Mouse (Mus musculus): ENCODE data around the gene Ccnb2.
"Not testable (repeated sequence)": the region's sequence is repeated elsewhere in the genome, so short reads cannot be mapped to it uniquely, and the experiment has no call there.

Gene Ccnb2

DNA sequence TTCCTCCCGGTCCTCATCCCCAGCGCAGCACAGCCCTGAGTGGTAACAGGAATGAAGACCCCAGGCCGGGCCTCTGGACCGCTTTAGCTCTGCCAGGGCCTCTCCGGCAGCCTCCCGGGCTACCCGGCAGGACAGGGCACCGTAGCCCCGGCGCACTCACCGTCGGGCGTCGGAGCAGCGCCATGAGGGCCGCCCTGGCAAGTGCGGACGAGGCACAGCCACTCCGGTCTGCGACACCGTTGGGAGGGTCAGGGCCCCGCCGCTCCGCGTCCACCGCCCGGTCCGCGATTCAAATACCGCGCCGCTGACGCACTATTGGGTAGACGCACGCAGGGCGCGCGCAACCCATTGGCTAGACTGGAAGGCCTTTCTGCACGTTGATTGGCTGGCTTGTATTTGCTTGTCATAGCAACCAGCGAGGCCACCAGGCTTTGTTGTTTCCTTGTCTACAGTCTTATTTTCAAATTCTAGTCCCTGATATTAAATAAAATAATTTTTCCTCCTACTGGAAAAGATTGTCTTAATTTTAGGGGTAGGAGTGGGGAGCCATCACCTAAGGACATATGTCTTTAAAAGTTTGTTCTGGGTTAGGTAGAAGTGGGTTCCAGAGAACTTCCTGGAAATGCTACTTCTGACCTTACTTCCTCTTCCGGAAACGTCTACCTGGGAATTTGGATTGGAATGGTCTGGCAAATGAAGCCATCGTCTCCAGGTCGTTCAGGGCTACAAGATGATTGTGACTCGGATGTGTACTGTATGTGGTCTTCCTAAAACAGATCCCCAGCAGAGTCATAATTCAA is at the start of gene Ccnb2:
Gene Ccnb2, minus strand, starts transcription at position 291 of the 800 bp plus-strand sequence.
- peak; percentile 93 for DNase-seq (ENCODE audit: low read depth, low spot score)

DNA sequence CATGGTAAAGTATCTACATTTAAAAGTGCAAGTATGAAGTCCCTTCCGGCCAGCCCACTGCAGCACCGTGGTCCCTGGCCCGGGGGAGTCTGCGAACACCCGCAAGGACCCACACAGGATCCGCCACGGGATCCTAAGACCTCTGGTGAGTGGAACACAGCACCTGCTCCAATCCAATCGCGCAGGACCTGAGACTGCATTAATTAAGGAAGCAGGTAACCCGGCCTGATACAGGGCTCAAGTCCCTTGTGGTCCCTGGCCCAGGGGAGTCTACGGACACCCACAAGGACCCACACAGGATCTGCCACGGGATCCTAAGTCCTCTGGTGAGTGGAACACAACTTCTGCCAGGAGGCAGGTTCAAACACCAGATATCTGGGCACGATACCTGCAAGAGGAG is 41.7 kb upstream of the Ccnb2 start:
- not testable (repeated sequence) for DNase-seq (ENCODE audit: low read depth, low spot score)

DNA sequence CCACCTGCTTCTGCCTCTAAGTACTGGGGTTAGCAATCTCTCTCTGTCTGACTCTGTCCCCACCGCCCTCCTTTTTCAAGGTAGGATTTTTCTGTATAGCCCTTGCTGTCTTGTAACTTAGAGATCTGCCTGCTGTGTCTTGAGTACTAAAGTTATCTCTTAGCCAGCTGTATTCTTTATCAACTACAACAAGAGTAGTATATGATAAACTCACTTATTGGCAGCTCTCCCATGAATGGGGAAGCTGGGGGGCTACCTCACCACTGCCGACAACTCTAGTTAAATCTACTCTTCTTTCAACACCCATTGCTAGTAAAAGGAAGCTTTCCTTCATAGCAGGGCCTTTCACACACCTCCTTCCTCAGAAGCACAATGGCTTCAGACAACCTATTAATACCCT is 31.0 kb upstream of the Ccnb2 start:
- DNase-seq (ENCODE audit: low read depth, low spot score): no peak

DNA sequence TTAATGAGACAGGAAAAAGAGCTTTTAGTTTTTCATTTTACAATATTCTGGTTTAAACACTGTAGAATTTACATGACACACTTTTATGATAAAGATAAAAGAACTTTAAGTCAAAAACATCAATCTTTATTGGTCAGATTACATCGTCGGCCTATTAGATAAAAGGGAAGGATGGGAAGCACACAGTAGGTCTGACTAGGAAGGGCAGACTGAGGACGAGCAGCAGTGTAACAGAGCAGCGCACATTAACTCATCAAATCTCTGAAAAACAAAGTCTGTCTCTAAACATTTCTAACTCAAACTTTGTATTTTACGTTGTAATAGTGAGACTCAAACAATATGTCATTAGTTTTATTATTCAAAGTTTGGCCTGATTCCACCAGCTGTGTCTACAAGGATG is 27.7 kb upstream of the Ccnb2 start:
- DNase-seq (ENCODE audit: low read depth, low spot score): no peak

DNA sequence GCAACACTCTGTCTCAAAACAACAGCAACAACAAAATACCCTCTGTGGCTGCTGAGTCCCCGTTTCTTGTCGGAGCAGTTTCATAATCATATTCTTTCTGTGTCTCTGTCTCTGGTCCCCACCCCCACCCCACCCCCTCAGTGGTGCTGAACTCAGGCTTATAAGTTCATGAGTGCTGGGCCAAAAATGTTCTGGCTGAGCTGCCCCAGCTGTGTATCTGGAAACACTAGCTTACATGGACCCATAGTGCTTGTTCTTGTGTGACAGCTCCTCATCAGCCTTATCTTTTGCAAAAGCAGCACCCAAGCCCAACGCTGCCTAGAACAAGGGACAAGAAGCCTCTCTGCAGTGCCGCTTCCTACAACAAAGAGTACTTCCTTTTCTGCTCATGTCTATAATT is 18.6 kb upstream of the Ccnb2 start:
- DNase-seq (ENCODE audit: low read depth, low spot score): no peak

DNA sequence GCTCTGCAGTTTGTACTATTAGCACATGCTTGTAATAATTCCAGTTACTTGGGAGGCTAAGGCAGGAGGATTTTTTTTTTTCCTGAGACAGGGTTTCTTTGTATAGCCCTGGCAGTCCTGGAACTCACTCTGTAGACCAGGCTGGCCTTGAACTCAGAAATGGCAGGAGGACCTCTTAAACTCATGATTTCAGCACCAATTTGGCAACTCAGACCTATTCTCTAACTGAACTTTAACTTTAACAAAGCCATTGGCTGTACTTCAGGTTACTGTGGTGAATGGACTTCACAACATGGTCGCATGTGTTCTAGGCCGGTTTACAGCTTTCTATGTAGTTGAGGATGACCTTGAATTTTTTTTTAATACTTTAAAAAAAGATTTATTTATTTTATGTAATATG is 1.3 kb upstream of the Ccnb2 start:
- no peak for DNase-seq (ENCODE audit: low read depth, low spot score)

DNA sequence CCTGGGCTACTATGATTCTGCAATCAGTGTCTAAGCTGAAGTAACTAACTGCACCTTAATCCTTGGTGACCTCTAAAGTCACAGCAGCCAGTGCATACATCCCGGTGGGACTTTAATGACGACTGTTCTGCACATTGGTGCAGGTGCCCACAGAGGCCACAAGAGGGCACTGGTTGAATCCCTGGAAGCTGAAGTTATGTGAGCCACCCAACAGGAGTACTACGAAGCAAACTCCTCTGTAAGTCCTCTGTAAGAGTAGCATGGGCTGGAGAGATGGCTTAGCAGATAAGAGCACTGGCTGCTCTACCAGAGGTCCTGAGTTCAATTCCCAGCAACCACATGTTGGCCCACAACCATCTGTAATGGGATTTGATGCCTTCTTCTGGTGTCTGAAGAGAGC is 4.9 kb downstream of the Ccnb2 start:
- DNase-seq (ENCODE audit: low read depth, low spot score): peak; percentile 14

DNA sequence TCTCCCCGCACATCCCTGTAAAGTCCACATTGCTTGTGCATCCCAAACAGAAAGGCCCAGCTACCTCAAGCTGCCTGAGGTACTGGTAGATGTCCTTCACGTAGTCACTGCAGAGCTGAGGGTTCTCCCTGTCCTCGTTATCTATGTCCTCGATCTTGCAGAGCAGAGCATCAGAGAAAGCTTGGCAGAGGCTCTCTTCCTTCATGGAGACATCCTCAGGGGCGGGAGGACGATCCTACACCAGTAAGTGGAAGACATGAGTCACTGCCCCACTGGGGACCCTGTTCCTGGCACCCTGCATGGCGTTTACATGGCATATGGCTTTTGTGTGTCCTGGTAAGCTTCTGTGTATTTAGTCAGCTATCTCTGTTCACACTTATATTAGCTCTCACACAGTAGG is 8.3 kb downstream of the Ccnb2 start:
- no peak for DNase-seq (ENCODE audit: low read depth, low spot score)

DNA sequence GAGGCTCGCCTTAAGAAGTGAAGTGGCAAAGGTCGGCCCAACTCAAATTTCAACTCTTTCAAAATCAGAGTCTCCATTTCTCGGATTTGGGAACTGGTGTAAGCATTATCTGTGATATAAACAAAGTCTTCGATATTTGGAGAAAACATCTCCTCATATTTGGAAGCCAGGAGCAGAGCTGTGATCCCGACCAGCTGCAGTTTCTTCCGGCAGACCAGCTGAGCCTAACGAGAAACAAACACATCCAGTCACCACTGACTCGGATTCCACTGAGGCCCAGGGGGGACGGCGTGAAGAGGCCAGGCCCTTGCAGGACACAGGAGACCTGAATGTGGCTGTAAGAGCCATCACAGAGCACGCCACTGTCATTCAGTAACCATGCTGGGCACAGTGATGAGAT is 10.7 kb downstream of the Ccnb2 start:
- DNase-seq (ENCODE audit: low read depth, low spot score): no peak

DNA sequence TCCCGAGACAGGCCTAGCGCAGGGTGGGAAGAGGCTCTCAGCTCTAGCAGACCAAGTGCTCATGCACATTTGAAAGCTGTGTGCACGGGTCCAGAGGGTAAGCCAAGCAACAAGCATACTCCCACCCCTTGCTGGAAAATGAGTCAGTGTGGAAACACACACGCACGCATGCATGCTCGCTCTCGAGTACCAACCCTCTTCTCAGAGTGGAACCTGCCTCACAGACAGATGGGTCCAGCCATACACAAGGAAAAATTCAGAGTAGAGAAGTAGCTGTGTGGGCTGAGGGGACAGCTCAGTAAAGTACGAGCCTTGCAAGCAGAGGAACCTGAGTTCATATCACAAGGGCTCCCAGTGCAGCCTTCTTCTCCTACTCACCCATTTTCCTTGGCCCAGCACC is 11.6 kb downstream of the Ccnb2 start:
- DNase-seq (ENCODE audit: low read depth, low spot score): no peak

DNA sequence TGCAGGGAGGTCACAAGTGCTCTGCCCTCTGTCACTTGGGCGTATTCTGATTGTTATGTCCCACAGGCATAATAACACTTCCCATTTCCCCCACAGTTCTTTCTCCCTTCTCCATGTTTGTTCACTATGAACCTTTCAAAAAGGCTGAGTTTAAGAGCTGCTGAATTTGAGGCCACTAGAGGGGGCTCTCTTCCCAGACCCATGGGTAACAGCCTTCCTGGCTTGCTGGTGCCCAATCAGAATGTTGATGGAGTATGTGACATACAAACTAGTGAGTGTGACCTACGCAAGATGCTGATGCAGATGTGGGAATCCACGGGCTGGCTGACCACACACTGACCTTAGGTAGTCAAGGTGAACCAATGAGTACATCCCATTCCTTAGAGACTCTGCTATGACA is 12.6 kb downstream of the Ccnb2 start:
- peak; percentile 11 for DNase-seq (ENCODE audit: low read depth, low spot score)

DNA sequence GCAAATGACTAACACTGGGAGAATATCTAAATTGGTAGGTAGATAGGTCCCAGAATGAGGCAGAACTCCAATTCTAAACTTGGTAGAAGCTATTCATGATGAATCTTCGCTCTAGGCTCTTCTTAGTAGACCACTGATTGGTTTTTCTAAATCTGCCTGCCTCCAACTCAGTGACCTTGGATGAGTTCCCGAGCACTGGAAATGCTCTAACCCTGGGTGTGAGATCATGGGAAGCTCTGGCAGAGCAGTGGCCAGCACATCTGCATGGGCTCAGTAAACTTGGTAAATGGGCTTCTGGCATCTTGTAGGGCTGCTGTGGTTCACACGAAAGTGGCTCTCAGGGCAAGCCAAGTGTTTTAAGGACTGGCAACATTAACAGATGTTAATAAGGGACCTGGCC is 14.8 kb downstream of the Ccnb2 start:
- DNase-seq (ENCODE audit: low read depth, low spot score): no peak

DNA sequence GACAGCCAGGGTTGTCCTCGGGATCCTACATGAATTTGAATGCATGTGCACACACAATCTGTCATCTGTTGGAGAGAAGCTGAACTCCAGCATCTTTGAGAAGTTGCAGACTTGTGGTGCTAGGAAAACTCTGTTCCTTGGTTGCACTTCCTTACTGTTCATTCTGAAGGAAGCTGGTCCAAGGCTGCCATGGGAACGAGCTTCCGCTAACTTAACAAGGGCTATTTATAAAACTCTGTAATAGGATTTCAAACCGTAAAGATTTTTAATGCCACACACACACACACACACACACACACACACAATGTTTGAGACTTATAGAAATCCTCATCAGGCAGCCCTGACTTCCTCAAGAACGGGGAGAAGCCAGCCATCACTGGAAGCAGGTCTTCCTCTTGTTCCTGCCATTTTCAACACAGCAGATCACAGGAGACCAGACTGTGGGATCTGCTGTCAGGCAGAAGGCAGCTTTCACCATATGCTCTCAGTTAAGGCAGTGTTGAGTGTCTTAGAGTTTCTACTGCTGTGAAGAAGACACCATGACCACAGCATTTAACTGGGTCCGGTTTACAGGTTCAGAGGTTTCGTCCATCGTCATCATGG is 19.3 kb downstream of the Ccnb2 start:
- no peak for DNase-seq (ENCODE audit: low read depth, low spot score)

DNA sequence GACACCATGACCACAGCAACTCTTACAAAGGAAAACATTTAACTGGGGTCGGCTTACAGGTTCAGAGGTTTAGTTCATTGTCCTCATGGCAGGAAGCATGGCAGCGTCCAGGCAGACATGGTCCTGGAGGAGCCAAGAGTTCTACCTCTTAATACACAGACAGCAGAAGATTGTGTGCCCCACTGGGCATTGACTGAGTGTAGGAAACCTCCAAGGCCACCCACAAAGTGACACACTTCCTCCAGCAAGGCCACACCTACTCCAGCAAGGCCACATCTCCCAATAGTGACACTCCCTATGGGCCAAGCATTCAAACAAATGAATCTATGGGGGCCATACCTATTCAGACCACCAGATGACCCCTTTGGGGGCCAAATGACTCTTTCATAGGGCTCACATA is 25.3 kb downstream of the Ccnb2 start:
- DNase-seq (ENCODE audit: low read depth, low spot score): no peak

DNA sequence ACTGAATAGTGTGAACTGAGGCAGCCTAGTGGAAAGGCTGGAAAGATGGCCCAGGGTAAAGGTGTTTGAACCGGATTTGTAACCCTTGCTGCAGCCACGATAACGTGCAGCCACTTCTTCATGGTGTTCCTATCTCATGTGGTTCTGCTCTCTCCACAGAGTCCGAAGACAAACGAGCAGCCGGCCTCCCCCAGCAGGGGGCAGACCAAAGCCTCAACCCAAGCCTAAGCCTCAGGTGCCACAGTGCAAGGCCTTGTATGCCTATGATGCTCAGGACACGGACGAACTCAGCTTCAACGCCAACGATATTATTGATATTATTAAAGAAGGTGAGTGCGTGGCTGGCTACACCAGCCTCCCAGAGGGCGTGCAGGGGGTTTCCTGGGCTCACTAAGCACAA is 25.7 kb downstream of the Ccnb2 start:
- DNase-seq (ENCODE audit: low read depth, low spot score): peak; percentile 8

DNA sequence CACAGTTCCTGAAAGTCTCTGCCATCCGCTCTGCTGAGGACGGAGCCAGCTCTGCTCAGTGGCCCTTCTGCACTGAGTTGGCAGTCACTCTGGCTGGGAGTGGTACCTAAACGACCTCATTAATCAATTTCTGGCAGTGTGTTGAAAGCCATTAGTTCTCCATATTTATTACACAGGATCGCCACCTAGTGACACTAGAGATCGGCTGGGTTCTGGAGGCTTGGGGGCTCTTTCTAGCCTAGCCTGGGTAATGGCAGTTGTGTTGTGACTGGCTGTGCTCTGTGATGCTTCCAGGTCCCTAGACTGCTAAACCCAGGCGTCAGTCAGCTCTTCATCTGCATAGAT is 28.8 kb downstream of the Ccnb2 start:
- DNase-seq (ENCODE audit: low read depth, low spot score): peak; percentile 66

DNA sequence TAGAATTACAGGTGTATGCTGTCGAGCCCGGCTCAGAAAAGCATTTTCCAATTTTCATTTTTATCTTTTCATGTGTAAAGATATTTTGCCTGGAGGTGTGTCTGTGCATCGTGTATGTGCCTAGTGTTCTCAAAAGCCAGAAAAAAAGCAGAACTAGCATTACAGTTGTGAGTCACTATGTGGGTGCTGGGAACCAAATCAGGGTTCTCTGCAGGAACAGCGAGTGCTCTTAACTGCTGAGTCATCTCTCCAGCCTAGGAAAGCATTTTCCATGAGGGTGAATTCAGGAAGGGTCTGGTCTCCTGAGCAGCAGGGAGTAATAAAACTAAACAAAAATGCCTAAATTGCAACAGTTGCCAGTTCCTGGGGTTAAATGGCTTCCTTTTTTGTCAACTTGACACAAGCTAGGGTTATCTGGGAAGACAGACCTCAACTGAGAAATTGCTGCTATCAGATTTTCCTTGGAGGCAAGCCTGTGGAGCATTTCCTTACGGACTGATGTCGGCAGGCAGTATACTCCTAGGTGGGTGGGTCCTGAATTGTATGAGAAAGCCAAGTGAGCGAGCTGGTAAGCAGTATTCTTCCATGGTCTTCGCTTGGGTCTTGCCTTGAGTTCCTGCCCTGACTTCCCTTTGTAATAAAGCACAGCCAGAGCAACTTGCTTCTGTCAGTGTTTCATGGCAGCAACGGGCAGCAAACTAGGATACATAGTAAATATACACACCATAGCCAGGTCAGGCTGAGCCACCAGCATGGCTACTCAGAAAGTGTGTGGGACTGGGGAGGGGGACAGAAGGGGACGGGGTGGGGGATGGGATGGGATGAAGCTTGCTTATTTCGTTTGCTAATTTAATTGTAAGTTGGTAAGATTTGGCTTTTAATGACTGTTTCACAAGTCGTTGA is 29.4 kb downstream of the Ccnb2 start:
- DNase-seq (ENCODE audit: low read depth, low spot score): no peak

DNA sequence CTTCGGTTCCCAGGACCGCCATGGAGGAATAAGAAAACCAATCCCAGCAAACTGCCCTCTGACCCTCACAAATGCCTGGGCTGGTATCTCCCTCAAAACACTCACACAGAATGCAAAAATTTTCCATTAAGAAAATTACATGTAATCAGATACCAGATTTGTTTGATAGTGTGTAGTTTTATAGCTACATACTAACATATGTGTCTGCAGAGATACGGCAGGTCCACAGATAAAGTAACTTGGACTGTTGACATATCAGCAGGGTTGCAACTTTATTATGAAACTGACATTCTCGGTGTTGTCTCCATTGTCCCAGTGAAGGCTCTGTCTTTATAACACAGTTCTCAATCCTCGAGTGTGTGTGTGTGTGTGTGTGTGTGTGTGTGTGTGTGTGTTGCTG is 30.3 kb downstream of the Ccnb2 start:
- no peak for DNase-seq (ENCODE audit: low read depth, low spot score)

DNA sequence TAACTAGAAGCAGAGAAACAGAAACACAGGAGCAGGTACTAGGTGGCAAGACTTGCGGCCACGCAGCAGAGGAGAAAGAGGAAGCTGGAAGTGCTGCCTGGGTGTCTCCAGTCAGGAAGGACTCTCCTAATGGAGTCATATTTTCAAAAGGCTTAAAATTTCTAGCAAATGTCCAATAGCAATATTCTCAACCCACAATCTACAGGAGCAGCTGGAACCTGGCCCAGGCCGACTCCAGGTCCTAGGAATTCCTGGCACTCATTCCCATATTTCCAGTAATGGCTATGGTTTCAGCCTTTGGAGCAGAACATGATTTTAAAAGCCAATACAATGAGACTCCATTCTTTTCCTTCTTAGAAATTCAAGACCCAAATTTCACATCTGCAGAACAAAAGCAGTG is 31.8 kb downstream of the Ccnb2 start:
- DNase-seq (ENCODE audit: low read depth, low spot score): no peak

DNA sequence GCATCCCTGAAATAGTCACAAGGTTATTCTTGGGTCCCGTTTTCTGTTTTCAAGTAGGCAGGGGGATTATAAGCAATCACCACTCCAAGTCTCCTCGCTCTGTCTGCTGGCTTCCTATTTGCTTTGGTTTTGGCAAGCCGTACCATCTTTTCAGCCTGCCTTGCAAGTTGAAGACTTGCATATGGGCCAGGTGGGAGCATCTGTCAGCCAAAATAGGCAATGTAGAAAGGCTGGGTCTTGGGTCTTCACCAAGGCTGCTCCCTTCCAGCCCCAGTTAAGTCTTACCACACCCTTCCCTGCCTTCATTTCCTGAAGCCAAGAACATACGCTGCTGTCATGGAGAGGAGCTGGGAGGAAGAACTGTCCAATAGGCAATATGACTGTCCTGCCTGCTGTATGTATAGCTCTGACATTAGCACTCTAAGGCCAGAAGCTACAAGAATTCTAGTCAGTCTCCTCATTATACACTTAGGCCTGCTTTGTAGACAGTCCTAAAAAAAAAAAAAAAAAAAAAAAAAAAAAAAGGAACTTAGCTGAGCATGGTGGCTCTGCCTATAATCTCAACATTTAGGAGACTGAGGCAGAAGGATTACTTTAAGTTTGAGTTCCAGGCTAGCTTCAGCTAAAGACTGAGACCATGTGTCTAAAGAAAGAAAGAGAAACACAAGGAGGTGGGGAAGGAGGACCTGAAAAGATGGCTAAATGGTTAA is 33.8 kb downstream of the Ccnb2 start:
- no peak for DNase-seq (ENCODE audit: low read depth, low spot score)

DNA sequence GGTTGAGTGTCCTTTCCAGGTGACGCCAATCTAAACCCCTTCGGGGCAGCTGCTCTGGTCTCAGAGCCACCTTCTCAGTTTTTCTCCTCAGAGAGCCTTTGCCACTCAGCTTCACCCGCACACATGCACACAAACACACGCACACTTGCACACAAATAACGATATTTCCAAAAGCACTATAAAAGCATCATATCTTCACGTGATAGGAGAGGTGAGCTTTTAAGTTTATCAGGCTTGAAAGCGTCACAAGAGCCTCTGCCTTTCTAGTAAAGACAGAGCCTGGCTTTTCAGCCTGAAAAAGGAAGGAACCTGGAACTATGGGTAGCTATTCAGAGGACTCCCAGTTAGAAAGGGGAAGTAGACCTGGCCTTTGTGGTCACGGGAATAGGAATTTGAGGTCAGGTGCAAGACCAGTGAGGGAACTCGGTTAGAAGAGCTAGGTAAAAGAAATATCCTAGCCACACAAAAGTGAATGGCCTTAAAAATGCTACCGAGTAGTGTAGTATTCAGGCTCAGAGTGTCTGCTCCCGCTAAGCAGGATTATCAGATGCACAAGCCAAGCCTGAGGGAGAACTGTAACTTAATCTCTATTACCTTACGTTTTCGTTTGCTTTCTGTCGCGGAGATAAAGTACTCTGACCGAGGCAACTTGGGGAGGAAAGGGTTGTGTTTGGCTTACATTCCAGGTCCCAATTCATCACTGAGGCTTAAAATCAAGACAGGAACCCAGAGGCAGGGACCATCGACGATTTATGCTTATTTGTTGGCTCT is 36.2 kb downstream of the Ccnb2 start:
- no peak for DNase-seq (ENCODE audit: low read depth, low spot score)

Data from mesoderm, embryonic 11.5 days (tissue).